Mouse (Mus musculus): ENCODE measurements around the gene Olfr1362.

Olfr1362 gene

GRCm38 (mm10) chr13:21613922-21614321, at the start of gene Olfr1362:
TSS of gene Olfr1362 (minus strand) at chr13:21614022.
- no peak for DNase-seq

- no peak for DNase-seq
Measured at GRCm38 (mm10) chr13:21663286-21663685, 49.5 kb upstream of the Olfr1362 start, which contains the start of gene Olfr1361. TSS of gene Olfr1361 (minus strand) at chr13:21663386.

- DNase-seq, result no peak
Measured at GRCm38 (mm10) chr13:21642418-21642817, 28.6 kb upstream of the Olfr1362 start, which contains the start of gene Olfr11. TSS of gene Olfr11 (minus strand) at chr13:21642518.

- no peak for DNase-seq
Measured at GRCm38 (mm10) chr13:21591618-21592017, 22.2 kb downstream of the Olfr1362 start.

GRCm38 (mm10) chr13:21581659-21582058, 32.2 kb downstream of the Olfr1362 start, which contains the start of gene Olfr1364:
TSS of gene Olfr1364 (minus strand) at chr13:21581759.
- no peak for DNase-seq
